Mouse (Mus musculus) CD4-positive, CD25-positive, alpha-beta regulatory T cell, adult 9 weeks (primary cell): Measurements from ENCODE around the gene Olfr965. TPM values are rescaled to one million over a fixed set of nuclear protein-coding genes. Genes with fewer than 3 reads are reported as not detected.

Experiments used
- polyA plus RNA-seq: library from polyadenylated mRNA; unstranded; fragments of 100-300 nt; shearing (Covaris generic); gene quantifications from one replicate; pipeline ENCODE4 v1.2.1, GENCODE M21; 2017

The Olfr965 gene
- not detected for polyA plus RNA-seq

DNA sequence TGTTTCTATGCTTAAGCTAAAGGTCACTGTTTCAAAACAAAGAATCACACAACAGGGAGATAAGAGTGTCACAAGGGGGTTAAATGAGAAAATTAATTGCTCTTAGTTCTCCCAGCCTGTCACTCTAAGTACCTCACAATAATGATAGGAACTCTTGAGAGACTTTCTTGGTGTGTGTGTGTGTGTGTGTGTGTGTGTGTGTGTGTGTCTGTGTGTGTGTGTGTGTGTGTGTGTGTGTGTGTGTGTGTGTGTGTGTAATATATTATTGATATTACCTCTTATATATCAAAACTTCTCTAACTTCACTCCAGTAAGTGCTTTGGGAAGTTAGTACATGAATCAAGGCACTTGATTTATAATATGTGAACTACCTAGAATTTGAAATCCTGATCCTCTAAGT lies at the start of gene Olfr965:
Gene Olfr965 (plus strand): TSS at position 301 of the 400 bp plus-strand sequence.

DNA sequence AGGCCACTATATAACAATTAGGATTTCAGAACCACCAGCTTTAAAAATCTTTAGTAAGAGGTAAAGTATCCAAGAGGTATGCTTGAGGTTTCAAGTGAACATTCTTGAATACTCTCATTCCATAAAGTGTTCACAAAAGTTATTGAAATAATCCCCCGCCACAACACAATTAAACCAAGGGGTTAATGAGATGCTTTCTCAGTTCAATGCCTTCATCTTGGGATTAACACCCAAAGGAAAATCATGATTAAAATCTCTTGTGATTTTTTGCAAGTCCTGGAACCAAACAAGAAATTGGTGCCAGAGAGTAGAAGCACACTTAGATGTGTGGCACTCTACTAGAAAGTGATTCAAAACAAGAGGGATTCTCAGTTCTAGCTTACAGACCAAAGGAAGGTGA lies 44.2 kb upstream of the Olfr965 start, which contains the start of gene Olfr963:
Gene Olfr963 (plus strand): TSS at position 301 of the 400 bp plus-strand sequence.

GRCm38 (mm10) chr9:39707017-39707416 lies 4.1 kb upstream of the Olfr965 start, which contains the start of gene Olfr149:
Olfr149 (minus strand) TSS chr9:39707117.

GRCm38 (mm10) chr9:39730678-39731077 lies 19.5 kb downstream of the Olfr965 start, which contains the start of gene Olfr150:
Olfr150 (plus strand) TSS chr9:39730978.

DNA sequence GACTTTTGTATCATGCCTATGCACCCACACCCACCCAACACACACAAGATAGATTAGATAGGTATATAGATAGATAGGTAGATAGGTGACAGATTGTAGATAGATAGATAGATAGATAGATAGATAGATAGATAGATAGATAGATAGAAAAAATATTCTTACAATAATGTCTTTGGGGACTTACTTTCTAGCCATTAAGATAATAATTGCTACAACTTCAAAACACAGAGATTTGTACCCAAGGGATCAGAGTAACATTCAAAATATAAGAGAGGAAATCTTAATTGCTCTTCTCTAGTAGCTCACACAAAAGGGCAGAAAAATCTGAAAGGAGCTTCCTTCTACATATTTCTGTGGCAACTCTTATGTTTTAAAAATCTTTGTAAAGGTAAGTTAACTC lies 34.8 kb downstream of the Olfr965 start, which contains the start of gene Olfr967:
Gene Olfr967 (plus strand): TSS at position 301 of the 400 bp plus-strand sequence.

Other genes starting within 250 kb of the Olfr965 start
- gene Olfr955, start 239.4 kb upstream of the Olfr965 start, polyA plus RNA-seq, result not detected
- not detected for gene Olfr44, start 217.4 kb upstream of the Olfr965 start, polyA plus RNA-seq
- not detected for gene Olfr957, start 195.5 kb upstream of the Olfr965 start, polyA plus RNA-seq
- gene Olfr958, start 157.3 kb upstream of the Olfr965 start, polyA plus RNA-seq, result not detected
- not detected for gene Olfr959, start 135.8 kb upstream of the Olfr965 start, polyA plus RNA-seq
- not detected for gene AW551984, start 107.0 kb upstream of the Olfr965 start, polyA plus RNA-seq
- gene Olfr148, start 100.7 kb upstream of the Olfr965 start, polyA plus RNA-seq, result not detected
- not detected for gene Olfr960, start 90.0 kb upstream of the Olfr965 start, polyA plus RNA-seq
- gene Olfr961, start 66.3 kb upstream of the Olfr965 start, polyA plus RNA-seq, result 0.30 TPM
- not detected for gene Olfr963, start 44.1 kb upstream of the Olfr965 start, polyA plus RNA-seq
- not detected for gene Olfr149, start 4.2 kb upstream of the Olfr965 start, polyA plus RNA-seq
- not detected for gene Olfr150, start 19.6 kb downstream of the Olfr965 start, polyA plus RNA-seq
- gene Olfr967, start 34.9 kb downstream of the Olfr965 start, polyA plus RNA-seq, result not detected
- gene Olfr968, start 71.9 kb downstream of the Olfr965 start, polyA plus RNA-seq, result not detected
- not detected for gene Olfr969, start 79.6 kb downstream of the Olfr965 start, polyA plus RNA-seq
- not detected for gene Olfr970, start 97.5 kb downstream of the Olfr965 start, polyA plus RNA-seq
- not detected for gene Olfr971, start 125.5 kb downstream of the Olfr965 start, polyA plus RNA-seq
- gene Olfr972, start 155.1 kb downstream of the Olfr965 start, polyA plus RNA-seq, result not detected
- not detected for gene Olfr229, start 196.0 kb downstream of the Olfr965 start, polyA plus RNA-seq
- not detected for gene Olfr974, start 226.1 kb downstream of the Olfr965 start, polyA plus RNA-seq
- not detected for gene Olfr975, start 240.7 kb downstream of the Olfr965 start, polyA plus RNA-seq
- not detected for gene Olfr976, start 249.8 kb downstream of the Olfr965 start, polyA plus RNA-seq